8 mouse cellular contexts compared by ENCODE assay signal in genomic region chr6:36890296-36890695, GRCm38 (mm10).
DNase-seq lines count a peak whose midpoint lies in the region; ATAC-seq lines count a peak whose summit lies in the region.
"Had no signal": no experiment of that assay in that cellular context is flagged by ENCODE, and none has a peak within 500 bp of the region (broad histone marks: within the 10 kb centered on the region; RNA-seq: fewer than 3 reads in every experiment).

No protein-coding gene starts in this region.

- H3K9ac ChIP-seq in forebrain, embryonic 11.5 days (ENCODE audit: low read length), result no peak overlapping the region

- no peak overlapping the region for H3K4me3 ChIP-seq in forebrain, embryonic 11.5 days (ENCODE audit: low read depth, low read length)

- H3K4me1 ChIP-seq in forebrain, embryonic 11.5 days (replicated peaks; ENCODE audit: control insufficient read depth, insufficient read depth, low read length), result no peaks in the 10 kb centered on the region

- ATAC-seq in forebrain, embryonic 11.5 days (replicated peaks; ENCODE audit: low FRiP score), result no peak

- H3K9me3 ChIP-seq in forebrain, embryonic 11.5 days (ENCODE audit: control insufficient read depth, low read length), result no peaks in the 10 kb centered on the region

- DNase-seq in embryo, embryonic 11 days, result peak; percentile 88
- DNase-seq in gastrocnemius, adult 8-10 months (ENCODE audit: low spot score in 2 of 2), result peak; percentile 49 to 61
- DNase-seq in kidney, adult 11 months, result peak; percentile 46
- peak; percentile 63 for DNase-seq in lung, postnatal 36 days
- no peak for DNase-seq in forebrain, embryonic 11.5 days (ENCODE audit: low spot score)
- no peak for DNase-seq in natural killer cell, adult 2 months (ENCODE audit: low spot score in 2 of 2)
- DNase-seq in thymus, postnatal 25 days, result no peak

- no peaks in the 10 kb centered on the region for H3K36me3 ChIP-seq in forebrain, embryonic 11.5 days (ENCODE audit: control insufficient read depth, insufficient read depth, low read length)

- H3K4me2 ChIP-seq in forebrain, embryonic 11.5 days (ENCODE audit: low read depth, low read length, severe bottlenecking), result no peak overlapping the region

- H3K27ac ChIP-seq in forebrain, embryonic 11.5 days (ENCODE audit: low read depth, low read length), result no peak overlapping the region
- H3K27ac ChIP-seq: macrophage had no signal

- 47% methylated on average over 5 of the region's 5 CpGs for WGBS in forebrain, embryonic 11.5 days

- no peaks in the 10 kb centered on the region; the same call in 1 of the 2 replicates for H3K27me3 ChIP-seq in forebrain, embryonic 11.5 days (ENCODE audit: control insufficient read depth, insufficient read depth, low read length)

Comparison
In these comparisons a context has a peak if more than half of its experiments do, and no peak if none do; other contexts are left out.
1. DNase-seq: peak in embryo, embryonic 11 days (single experiment), gastrocnemius, adult 8-10 months (2 of 2), kidney, adult 11 months (single experiment) and lung, postnatal 36 days (single experiment); none in forebrain, embryonic 11.5 days (single experiment), natural killer cell, adult 2 months (0 of 2) and thymus, postnatal 25 days (single experiment).